Mouse (Mus musculus) CH12.LX (cell line): ENCODE results near the gene Gm26992. TPM values are rescaled to one million over a fixed set of nuclear protein-coding genes. Genes with fewer than 3 reads are reported as not detected.

Experiments used
- DNase-seq: peaks from one replicate; pipeline ENCODE4 v3.0.0-alpha.2; 2013; ENCODE audit errors: extremely low read depth
- H3K27ac ChIP-seq: 2 replicates; pipeline ENCODE4 v1.5.1; 2012; ENCODE audit warnings: low read depth, mild to moderate bottlenecking, control low read depth, moderate library complexity; ENCODE audit not compliant: insufficient read depth
- H3K27me3 ChIP-seq: replicated peaks from 2 replicates; pipeline ENCODE3; 2012; ENCODE audit warnings: inconsistent platforms
- H3K36me3 ChIP-seq, 2 experiments: replicated peaks in 1 of 2; 2 replicates each; pipeline versions ENCODE3 to v1.6.1; 2012; ENCODE audit warnings: inconsistent platforms in 1 of 2, low read length in 1 of 2, mild to moderate bottlenecking in 1 of 2, mixed read lengths in 1 of 2, moderate library complexity in 1 of 2; ENCODE audit not compliant: control insufficient read depth in 1 of 2, insufficient read depth in 1 of 2
- H3K4me1 ChIP-seq, 2 experiments: 2 replicates each; pipeline ENCODE4 v1.6.1; 2012; ENCODE audit warnings: inconsistent platforms in 1 of 2, moderate library complexity in 1 of 2; ENCODE audit not compliant: insufficient read depth in 2 of 2, control insufficient read depth in 1 of 2
- H3K4me2 ChIP-seq: 2 replicates; pipeline ENCODE4 v1.6.1; 2012; ENCODE audit warnings: low read depth, mild to moderate bottlenecking, control low read depth; ENCODE audit not compliant: poor library complexity, insufficient read depth, severe bottlenecking
- H3K4me3 ChIP-seq, 3 experiments: fragments of 150-350 bp in 1 of 3; sonication (generic) in 1 of 3; replicated peaks in 1 of 3; 2 replicates each; pipeline versions ENCODE3 to v1.5.1; 2011 to 2012; ENCODE audit warnings: low read depth in 2 of 3, low read length in 2 of 3, mild to moderate bottlenecking in 2 of 3, moderate library complexity in 2 of 3, control low read depth in 1 of 3, improper control_type of control experiment in 1 of 3, inconsistent platforms in 1 of 3, mixed read lengths in 1 of 3; ENCODE audit not compliant: poor library complexity in 1 of 3
- H3K79me2 ChIP-seq: replicated peaks from 2 replicates; pipeline ENCODE4 v1.6.1; 2012; ENCODE audit warnings: mild to moderate bottlenecking, moderate library complexity; ENCODE audit not compliant: control insufficient read depth, poor library complexity, insufficient read depth, severe bottlenecking; ENCODE audit errors: extremely low read depth
- H3K9ac ChIP-seq: 2 replicates; pipeline ENCODE4 v1.6.1; 2012; ENCODE audit warnings: low read depth, mild to moderate bottlenecking, control low read depth, moderate library complexity; ENCODE audit not compliant: insufficient read depth
- H3K9me3 ChIP-seq: replicated peaks from 2 replicates; pipeline ENCODE3; 2012; ENCODE audit warnings: low read length, inconsistent platforms, mixed read lengths
- BHLHE40 ChIP-seq: IDR thresholded peaks from 2 replicates; pipeline ENCODE4 v1.6.1; 2011; ENCODE audit warnings: mild to moderate bottlenecking, low read depth, low read length, improper control_type of control experiment
- CHD1 ChIP-seq: IDR thresholded peaks from 2 replicates; pipeline ENCODE4 v1.6.1; 2012; ENCODE audit warnings: low read depth, low read length, improper control_type of control experiment, inconsistent platforms
- CHD2 ChIP-seq: IDR thresholded peaks from 2 replicates; pipeline ENCODE4 v1.6.1; 2011; ENCODE audit warnings: low read length, improper control_type of control experiment
- E2F4 ChIP-seq: IDR thresholded peaks from 2 replicates; pipeline ENCODE4 v1.6.1; 2011; ENCODE audit warnings: low read depth, low read length, improper control_type of control experiment; ENCODE audit not compliant: insufficient replicate concordance
- ELF1 ChIP-seq: IDR thresholded peaks from 2 replicates; pipeline ENCODE4 v1.6.1; 2014; ENCODE audit warnings: low read depth, mild to moderate bottlenecking, inconsistent platforms, low read length, improper control_type of control experiment
- ETS1 ChIP-seq: conservative IDR thresholded peaks from 2 replicates; pipeline ENCODE4 v1.6.1; 2012; ENCODE audit warnings: low read depth, mild to moderate bottlenecking, inconsistent platforms, low read length, improper control_type of control experiment, moderate library complexity
- GABPA ChIP-seq: IDR thresholded peaks from 2 replicates; pipeline ENCODE4 v1.6.1; 2012; ENCODE audit warnings: low read depth, low read length, improper control_type of control experiment, inconsistent platforms; ENCODE audit not compliant: insufficient replicate concordance
- IRF4 ChIP-seq: IDR thresholded peaks from 2 replicates; pipeline ENCODE4 v1.6.1; 2014; ENCODE audit warnings: low read depth, mild to moderate bottlenecking, inconsistent platforms, low read length, improper control_type of control experiment
- JUN ChIP-seq: IDR thresholded peaks from 2 replicates; pipeline ENCODE4 v1.6.1; 2011; ENCODE audit warnings: low read depth, mild to moderate bottlenecking, low read length, improper control_type of control experiment, moderate library complexity; ENCODE audit not compliant: insufficient read depth
- MAZ ChIP-seq: IDR thresholded peaks from 2 replicates; pipeline ENCODE4 v1.6.1; 2012; ENCODE audit warnings: low read depth, mild to moderate bottlenecking, inconsistent platforms, low read length, improper control_type of control experiment, moderate library complexity
- MXI1 ChIP-seq: IDR thresholded peaks from 2 replicates; pipeline ENCODE4 v1.6.1; 2011; ENCODE audit warnings: mild to moderate bottlenecking, low read depth, low read length, improper control_type of control experiment
- MYC ChIP-seq: IDR thresholded peaks from 2 replicates; pipeline ENCODE4 v1.6.1; 2011; ENCODE audit warnings: low read depth, mild to moderate bottlenecking, improper control_type of control experiment, low read length
- NELFE ChIP-seq: IDR thresholded peaks from 2 replicates; pipeline ENCODE4 v1.6.1; 2011; ENCODE audit warnings: low read depth, low read length, improper control_type of control experiment
- NRF1 ChIP-seq: IDR thresholded peaks from 2 replicates; pipeline ENCODE4 v1.6.1; 2014; ENCODE audit warnings: low read depth, mild to moderate bottlenecking, inconsistent platforms, low read length, improper control_type of control experiment, moderate library complexity
- POLR2AphosphoS2 ChIP-seq: IDR thresholded peaks from 2 replicates; pipeline ENCODE4 v1.6.1; 2011; ENCODE audit warnings: low read depth, low read length, improper control_type of control experiment
- RAD21 ChIP-seq: IDR thresholded peaks from 2 replicates; pipeline ENCODE4 v1.6.1; 2011; ENCODE audit warnings: low read depth, mild to moderate bottlenecking, low read length, improper control_type of control experiment, moderate library complexity
- SMC3 ChIP-seq: IDR thresholded peaks from 2 replicates; pipeline ENCODE4 v1.6.1; 2011; ENCODE audit warnings: low read depth, low read length, improper control_type of control experiment
- ZC3H11A ChIP-seq: IDR thresholded peaks from 2 replicates; pipeline ENCODE4 v1.6.1; 2012; ENCODE audit warnings: low read depth, mild to moderate bottlenecking, inconsistent platforms, low read length, improper control_type of control experiment
- ZMIZ1 ChIP-seq: IDR thresholded peaks from 2 replicates; pipeline ENCODE4 v1.6.1; 2012; ENCODE audit warnings: low read depth, mild to moderate bottlenecking, inconsistent platforms, low read length, improper control_type of control experiment
- ZNF384 ChIP-seq: IDR thresholded peaks from 2 replicates; pipeline ENCODE4 v1.6.1; 2012; ENCODE audit warnings: low read depth, low read length, improper control_type of control experiment, inconsistent platforms
- dilution Hi-C: fragments of 300-500 bp; cut with MboI; formaldehyde crosslinking; loops from 2 replicates; pipeline ENCODE4 v1.14.3; 2020; ENCODE audit warnings: low sequenced_read_pairs; ENCODE audit not compliant: extremely low pct_unique_long_range_greater_than_20kb, extremely low pct_ligation_motif_present
- in situ Hi-C: fragments of 300-500 bp; cut with MboI; formaldehyde crosslinking; loops from 3 replicates; pipeline ENCODE4 v1.14.3; 2019; ENCODE audit warnings: low sequenced_read_pairs, low pct_ligation_motif_present, low pct_unique_long_range_greater_than_20kb, mixed read lengths
- polyA plus RNA-seq: library from polyadenylated mRNA; unstranded; fragments of >175 nt; gene quantifications from 2 replicates; pipeline ENCODE4 v1.2.1, GENCODE M21; 2012; ENCODE audit warnings: low read depth; ENCODE audit not compliant: insufficient read length
- total RNA-seq, 2 experiments: library from RNA; depleted of rRNA; stranded (reverse); fragments of 300-350 nt in 1 of 2; fragments of >200 nt in 1 of 2; gene quantifications; 2 replicates each; pipeline ENCODE4 v1.2.3; 2012 to 2014

Gene Gm26992
- total and polyA plus RNA-seq, 3 experiments = not detected

- TF ChIP-seq ELF1 = peak; percentile 44; the same call in 1 of the 2 replicates
- no peak for TF ChIP-seq ZC3H11A
- no peak for TF ChIP-seq CHD2
- no peak for TF ChIP-seq MAZ
- no peak for TF ChIP-seq POLR2AphosphoS2
- no peak; the same call in 1 of the 2 replicates for TF ChIP-seq ZMIZ1
- TF ChIP-seq MYC = 0 out of 2 replicates have a peak, but pooled peaks have one; percentile 70
- peak; percentile 37; the same call in 1 of the 2 replicates for TF ChIP-seq MXI1
- TF ChIP-seq NRF1 = peak; percentile 58
- no peak for TF ChIP-seq SMC3
- no peak for TF ChIP-seq GABPA
- no peak for TF ChIP-seq ZNF384
- TF ChIP-seq ETS1 = peak; percentile 55; the same call in 1 of the 2 replicates
- TF ChIP-seq JUN = no peak
- peak; percentile 15 for TF ChIP-seq NELFE
- TF ChIP-seq IRF4 = no peak
- TF ChIP-seq RAD21 = no peak
- no peak for TF ChIP-seq E2F4
Observed at GRCm38 (mm10) chrX:103493351-103494173, 71.8 kb downstream of the Gm26992 start (continued).

DNA sequence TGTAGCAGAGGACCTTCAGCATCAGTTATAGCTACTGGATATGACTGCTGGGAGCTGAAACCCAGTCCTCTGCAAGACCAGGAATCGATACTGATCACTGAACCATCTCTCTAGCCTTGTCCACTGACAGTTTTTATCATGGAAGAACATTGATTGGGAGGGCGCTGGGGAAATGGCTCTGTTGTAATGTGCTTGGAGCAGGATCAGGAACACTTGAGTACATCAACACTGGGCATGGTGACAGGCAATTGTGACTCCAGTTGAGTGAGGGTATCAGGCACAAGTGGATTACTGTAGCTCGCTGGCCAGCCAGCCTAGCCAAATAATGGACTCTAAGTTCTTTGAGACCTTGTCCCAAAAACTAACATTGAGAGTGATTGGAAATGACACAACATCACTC is 77.6 kb downstream of the Gm26992 start:
- Histone ChIP-seq H3K79me2 (peaks cover 20% of the 10 kb centered on the region), H3K4me2 (no peak overlapping the region), H3K4me1 (peaks cover 0 to 23% of the 10 kb centered on the region in 2 experiments; a peak in 2 of 4 replicates), H3K27ac (no peak overlapping the region), H3K36me3 (peaks cover 12 to 31% of the 10 kb centered on the region in 2 experiments), H3K9ac (no peak overlapping the region), H3K9me3 (no peaks in the 10 kb centered on the region), H3K27me3 (no peaks in the 10 kb centered on the region), H3K4me3 (no peak overlapping the region)
- dilution Hi-C loops (no loop called here), in situ Hi-C loops (loop anchor here (25.0 kb wide), 1 partner anchor 488 kb away; the partner anchor contains the start of gene Rlim)
- TF ChIP-seq E2F4 (no peak), BHLHE40 (no peak), CHD1 (no peak), SMC3 (no peak)
- no peak for DNase-seq
